Mouse (Mus musculus): ENCODE data around the gene P2rx7. TPM values are rescaled to one million over a fixed set of nuclear protein-coding genes. Genes with fewer than 3 reads are reported as not detected.

P2rx7 gene
- polyA plus RNA-seq, 1 experiment, result 53.2 TPM

GRCm38 (mm10) chr5:122622526-122622925 lies 21.2 kb upstream of the P2rx7 start:
- Histone ChIP-seq H3K4me1 (ENCODE audit: control insufficient read depth, insufficient read depth, low read length) (no peaks in the 10 kb centered on the region; the same call in 1 of the 2 replicates), H3K4me3 (replicated peaks; ENCODE audit: extremely low read depth, low read depth, low read length) (no peak overlapping the region)
- WGBS, result 65% methylated on average over 5 of the region's 5 CpGs
- no peak for TF ChIP-seq CTCF (IDR thresholded peaks at IDR 0.05; ENCODE audit: insufficient read depth, low read length)
- TF ChIP-seq POLR2A (IDR thresholded peaks at IDR 0.05; ENCODE audit: borderline replicate concordance, extremely low read depth, low read depth, low read length), result no peak
- no peak for DNase-seq

DNA sequence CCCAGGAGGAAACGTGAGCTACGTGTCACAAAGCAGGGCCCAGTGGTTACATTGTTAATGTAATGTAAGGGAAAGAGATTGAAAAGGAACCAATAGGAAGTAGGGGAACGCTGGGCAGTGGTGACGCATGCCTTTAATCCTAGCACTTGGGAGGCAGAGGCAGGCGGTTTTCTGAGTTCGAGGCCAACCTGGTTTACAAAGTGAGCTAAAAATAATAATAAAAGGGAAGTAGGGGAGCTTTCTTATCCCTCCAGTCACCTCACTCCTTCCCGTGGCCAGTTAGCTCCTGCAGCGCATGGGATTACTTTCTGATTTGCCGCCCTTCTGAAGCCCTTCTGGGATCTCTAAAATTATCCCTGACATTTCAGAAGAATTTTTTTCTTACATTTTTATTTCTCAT lies 19.9 kb upstream of the P2rx7 start:
- TF ChIP-seq CTCF (IDR thresholded peaks at IDR 0.05; ENCODE audit: insufficient read depth, low read length), result no peak
- TF ChIP-seq POLR2A (IDR thresholded peaks at IDR 0.05; ENCODE audit: borderline replicate concordance, extremely low read depth, low read depth, low read length), result no peak
- DNase-seq, result no peak
- 74% methylated on average over 9 of the region's 9 CpGs for WGBS
- Histone ChIP-seq H3K4me1 (ENCODE audit: control insufficient read depth, insufficient read depth, low read length) (no peaks in the 10 kb centered on the region; the same call in 1 of the 2 replicates), H3K4me3 (replicated peaks; ENCODE audit: extremely low read depth, low read depth, low read length) (no peak overlapping the region)

GRCm38 (mm10) chr5:122624952-122625479 lies 18.7 kb upstream of the P2rx7 start:
- TF ChIP-seq POLR2A (IDR thresholded peaks at IDR 0.05; ENCODE audit: borderline replicate concordance, extremely low read depth, low read depth, low read length) (no peak), CTCF (IDR thresholded peaks at IDR 0.05; ENCODE audit: insufficient read depth, low read length) (no peak)
- H3K4me1 ChIP-seq (ENCODE audit: control insufficient read depth, insufficient read depth, low read length), result no peaks in the 10 kb centered on the region; the same call in 1 of the 2 replicates
- 86% methylated on average over 11 of the region's 11 CpGs for WGBS
- H3K4me3 ChIP-seq (replicated peaks; ENCODE audit: extremely low read depth, low read depth, low read length), result no peak overlapping the region
- no peak for DNase-seq

DNA sequence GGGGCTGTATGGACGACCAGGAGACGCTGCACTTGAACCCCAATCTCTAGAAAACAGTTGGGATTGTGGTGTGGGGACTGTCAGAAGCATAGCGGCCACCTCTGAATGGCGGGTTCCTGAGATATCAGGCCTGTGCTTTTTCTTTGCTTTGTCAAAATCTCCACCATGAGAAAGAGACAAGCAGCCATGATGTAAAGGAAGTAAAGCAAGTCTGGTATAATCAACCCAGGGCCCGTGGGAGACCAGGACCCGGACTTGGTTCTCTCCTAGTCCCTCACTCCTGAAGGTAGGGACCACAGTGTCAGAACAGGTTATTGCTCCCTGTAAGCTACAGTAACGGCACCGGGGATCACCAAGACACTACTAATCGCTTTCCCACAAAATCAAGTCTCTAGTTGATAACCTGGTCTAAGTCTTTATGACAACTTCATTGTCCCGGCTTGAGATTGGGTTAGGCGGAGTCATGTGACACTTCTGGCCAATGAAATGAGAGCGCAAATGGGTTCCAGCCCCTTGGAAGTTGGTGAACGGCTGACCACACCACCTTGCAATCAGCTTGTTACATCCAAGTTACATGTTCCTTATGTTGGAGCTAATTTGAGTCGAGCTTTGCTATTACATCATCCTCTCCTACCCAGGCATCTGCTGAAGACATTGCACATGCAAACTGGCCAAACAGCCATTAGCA lies 18.0 kb upstream of the P2rx7 start:
- TF ChIP-seq CTCF (IDR thresholded peaks at IDR 0.05; ENCODE audit: insufficient read depth, low read length) (no peak), POLR2A (IDR thresholded peaks at IDR 0.05; ENCODE audit: borderline replicate concordance, extremely low read depth, low read depth, low read length) (no peak)
- Histone ChIP-seq H3K4me1 (ENCODE audit: control insufficient read depth, insufficient read depth, low read length) (no peaks in the 10 kb centered on the region; the same call in 1 of the 2 replicates), H3K4me3 (replicated peaks; ENCODE audit: extremely low read depth, low read depth, low read length) (no peak overlapping the region)
- 86% methylated on average over 14 of the region's 14 CpGs for WGBS
- DNase-seq, result no peak

GRCm38 (mm10) chr5:122627243-122627642 lies 16.5 kb upstream of the P2rx7 start:
- peak; percentile 87 for DNase-seq
- TF ChIP-seq POLR2A (IDR thresholded peaks at IDR 0.05; ENCODE audit: borderline replicate concordance, extremely low read depth, low read depth, low read length), result no peak
- peak; percentile 99 for TF ChIP-seq CTCF (IDR thresholded peaks at IDR 0.05; ENCODE audit: insufficient read depth, low read length)
- 35% methylated on average over 2 of the region's 2 CpGs for WGBS
- no peaks in the 10 kb centered on the region for H3K4me1 ChIP-seq (ENCODE audit: control insufficient read depth, insufficient read depth, low read length)
- H3K4me3 ChIP-seq (replicated peaks; ENCODE audit: extremely low read depth, low read depth, low read length), result no peak overlapping the region

- 79% methylated on average over 8 of the region's 8 CpGs for WGBS
- TF ChIP-seq CTCF (IDR thresholded peaks at IDR 0.05; ENCODE audit: insufficient read depth, low read length) (no peak), POLR2A (IDR thresholded peaks at IDR 0.05; ENCODE audit: borderline replicate concordance, extremely low read depth, low read depth, low read length) (no peak)
Observed at GRCm38 (mm10) chr5:122635228-122635627, 8.5 kb upstream of the P2rx7 start.

DNA sequence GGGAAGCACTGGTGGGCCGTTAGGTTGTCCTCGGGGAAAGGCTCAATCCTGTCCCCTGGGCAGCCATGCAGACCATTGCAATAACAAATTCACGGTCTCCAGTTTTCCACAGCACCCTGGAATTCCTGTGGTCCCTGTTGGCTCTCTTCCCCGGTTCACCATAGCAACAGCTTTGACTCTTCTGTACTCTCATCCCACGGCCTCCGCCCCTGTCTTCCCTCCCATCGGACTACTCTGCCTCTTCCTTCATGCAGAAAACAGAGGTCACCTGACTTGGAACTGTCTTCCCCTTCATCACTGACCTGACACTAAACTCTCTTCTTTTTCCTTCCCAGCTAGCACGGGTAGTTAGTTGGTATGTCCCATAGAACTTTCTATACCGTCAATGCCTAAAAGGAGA lies 7.4 kb upstream of the P2rx7 start:
- TF ChIP-seq CTCF (IDR thresholded peaks at IDR 0.05; ENCODE audit: insufficient read depth, low read length) (no peak), POLR2A (IDR thresholded peaks at IDR 0.05; ENCODE audit: borderline replicate concordance, extremely low read depth, low read depth, low read length) (no peak)
- Histone ChIP-seq H3K4me3 (replicated peaks; ENCODE audit: extremely low read depth, low read depth, low read length) (no peak overlapping the region), H3K4me1 (ENCODE audit: control insufficient read depth, insufficient read depth, low read length) (no peaks in the 10 kb centered on the region)
- WGBS, result 68% methylated on average over 9 of the region's 9 CpGs
- DNase-seq, result no peak

More at GRCm38 (mm10) chr5:122635228-122635627, 8.5 kb upstream of the P2rx7 start:
- no peak for DNase-seq
- Histone ChIP-seq H3K4me1 (ENCODE audit: control insufficient read depth, insufficient read depth, low read length) (no peaks in the 10 kb centered on the region), H3K4me3 (replicated peaks; ENCODE audit: extremely low read depth, low read depth, low read length) (no peak overlapping the region)

DNA sequence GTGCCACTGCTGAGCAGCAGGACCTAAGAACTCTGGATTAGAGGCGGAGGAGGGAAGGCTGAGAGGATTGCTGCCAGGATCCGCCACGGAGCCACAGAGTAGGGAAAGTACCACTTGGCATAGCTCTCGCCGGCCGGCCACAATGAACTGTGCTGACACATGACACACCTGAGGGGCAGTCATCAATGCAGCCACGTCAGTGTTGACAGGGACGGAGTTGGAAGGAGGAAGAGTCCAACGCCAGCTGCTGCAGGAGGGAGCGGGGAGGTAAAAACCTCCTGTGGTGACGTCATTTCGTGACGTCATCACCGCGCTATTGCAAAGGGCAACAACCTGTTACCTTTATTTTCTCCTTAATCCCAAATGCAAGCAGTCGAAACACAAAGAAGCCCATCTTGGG lies 6.8 kb upstream of the P2rx7 start:
- peak; percentile 31 for DNase-seq
- Histone ChIP-seq H3K4me1 (ENCODE audit: control insufficient read depth, insufficient read depth, low read length) (no peaks in the 10 kb centered on the region), H3K4me3 (replicated peaks; ENCODE audit: extremely low read depth, low read depth, low read length) (no peak overlapping the region)
- 32% methylated on average over 16 of the region's 16 CpGs for WGBS
- TF ChIP-seq POLR2A (IDR thresholded peaks at IDR 0.05; ENCODE audit: borderline replicate concordance, extremely low read depth, low read depth, low read length), result no peak

GRCm38 (mm10) chr5:122638296-122638695 lies 5.4 kb upstream of the P2rx7 start:
- H3K4me1 ChIP-seq (ENCODE audit: control insufficient read depth, insufficient read depth, low read length), result no peaks in the 10 kb centered on the region
- no peak overlapping the region for H3K4me3 ChIP-seq (replicated peaks; ENCODE audit: extremely low read depth, low read depth, low read length)
- TF ChIP-seq POLR2A (IDR thresholded peaks at IDR 0.05; ENCODE audit: borderline replicate concordance, extremely low read depth, low read depth, low read length) (no peak), CTCF (IDR thresholded peaks at IDR 0.05; ENCODE audit: insufficient read depth, low read length) (no peak)
- WGBS, result 79% methylated on average over 2 of the region's 2 CpGs
- DNase-seq, result no peak

DNA sequence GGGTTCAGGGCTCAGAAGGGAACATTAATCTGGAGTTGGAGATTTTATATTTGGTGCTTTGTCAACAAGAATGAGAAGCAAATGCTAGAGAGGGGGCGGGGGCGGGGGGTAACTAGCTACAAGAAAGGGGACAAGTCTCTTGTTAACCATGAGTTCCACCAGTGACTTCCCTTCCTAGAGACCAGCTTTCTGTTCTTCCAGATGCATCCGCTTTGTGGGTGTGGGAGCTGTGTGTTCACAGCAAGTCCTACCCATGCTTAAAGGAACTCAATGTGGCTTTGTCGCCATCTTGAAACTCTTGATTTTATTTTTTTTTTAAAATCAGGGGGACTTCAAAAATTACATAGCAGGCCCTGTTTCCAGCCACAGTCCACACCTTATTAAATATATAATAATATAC lies 4.2 kb upstream of the P2rx7 start:
- WGBS, result 90% methylated on average over 4 of the region's 4 CpGs
- TF ChIP-seq POLR2A (IDR thresholded peaks at IDR 0.05; ENCODE audit: borderline replicate concordance, extremely low read depth, low read depth, low read length) (no peak), CTCF (IDR thresholded peaks at IDR 0.05; ENCODE audit: insufficient read depth, low read length) (no peak)
- Histone ChIP-seq H3K4me1 (ENCODE audit: control insufficient read depth, insufficient read depth, low read length) (0 out of 2 replicates have a peak, but pooled peaks cover under 1% of the 10 kb centered on the region), H3K4me3 (replicated peaks; ENCODE audit: extremely low read depth, low read depth, low read length) (no peak overlapping the region)
- no peak for DNase-seq
